Mouse (Mus musculus): ENCODE measurements around the gene Rgs9. TPM values are rescaled to one million over a fixed set of nuclear protein-coding genes. Genes with fewer than 3 reads are reported as not detected.

Rgs9 gene
- polyA plus RNA-seq, 1 experiment from 2014 or later: 4.7 TPM

- Histone ChIP-seq H3K4me2 (ENCODE audit: low read length) (no peak overlapping the region), H3K36me3 (ENCODE audit: control insufficient read depth, insufficient read depth, low read length) (no peaks in the 10 kb centered on the region), H3K27ac (ENCODE audit: low read depth) (no peak overlapping the region), H3K27me3 (replicated peaks; ENCODE audit: control insufficient read depth, insufficient read depth, low read length) (no peaks in the 10 kb centered on the region), H3K4me1 (replicated peaks; ENCODE audit: control insufficient read depth, insufficient read depth, low read length) (peaks cover 3% of the 10 kb centered on the region), H3K9me3 (ENCODE audit: control insufficient read depth, low read length) (no peaks in the 10 kb centered on the region), H3K9ac (ENCODE audit: low read length) (no peak overlapping the region), H3K4me3 (ENCODE audit: low read depth, low read length) (no peak overlapping the region)
- no peak for DNase-seq (ENCODE audit: low spot score)
- 89% methylated on average over 4 of the region's 4 CpGs for WGBS
- no peak for ATAC-seq (replicated peaks; ENCODE audit: low FRiP score, low TSS enrichment, low read depth)
These were observed 36.8 kb upstream of the Rgs9 start for GRCm38 (mm10) chr11:109334773-109335172.

- H3K27me3 ChIP-seq (replicated peaks; ENCODE audit: control insufficient read depth, insufficient read depth, low read length): no peaks in the 10 kb centered on the region
- ATAC-seq (replicated peaks; ENCODE audit: low FRiP score, low TSS enrichment, low read depth): no peak
- no peaks in the 10 kb centered on the region for H3K9me3 ChIP-seq (ENCODE audit: control insufficient read depth, low read length)
- no peak overlapping the region for H3K27ac ChIP-seq (ENCODE audit: low read depth)
- H3K9ac ChIP-seq (ENCODE audit: low read length): no peak overlapping the region
- DNase-seq (ENCODE audit: low spot score): peak; percentile 45
- WGBS: 73% methylated on average over 6 of the region's 6 CpGs
- H3K36me3 ChIP-seq (ENCODE audit: control insufficient read depth, insufficient read depth, low read length): no peaks in the 10 kb centered on the region
- H3K4me3 ChIP-seq (ENCODE audit: low read depth, low read length): no peak overlapping the region
- peaks cover 3% of the 10 kb centered on the region for H3K4me1 ChIP-seq (replicated peaks; ENCODE audit: control insufficient read depth, insufficient read depth, low read length)
- no peak overlapping the region for H3K4me2 ChIP-seq (ENCODE audit: low read length)
These were observed 34.8 kb upstream of the Rgs9 start for GRCm38 (mm10) chr11:109332722-109333121.

- no peaks in the 10 kb centered on the region for H3K36me3 ChIP-seq (ENCODE audit: control insufficient read depth, insufficient read depth, low read length)
These were observed 33.5 kb upstream of the Rgs9 start for GRCm38 (mm10) chr11:109331424-109331824.

GRCm38 (mm10) chr11:109330706-109331393 lies 32.9 kb upstream of the Rgs9 start:
- Histone ChIP-seq H3K4me2 (ENCODE audit: low read length) (peak overlapping the region; percentile 47), H3K4me3 (ENCODE audit: low read depth, low read length) (no peak overlapping the region), H3K27ac (ENCODE audit: low read depth) (no peak overlapping the region), H3K36me3 (ENCODE audit: control insufficient read depth, insufficient read depth, low read length) (no peaks in the 10 kb centered on the region), H3K27me3 (replicated peaks; ENCODE audit: control insufficient read depth, insufficient read depth, low read length) (no peaks in the 10 kb centered on the region), H3K4me1 (replicated peaks; ENCODE audit: control insufficient read depth, insufficient read depth, low read length) (peaks cover 3% of the 10 kb centered on the region), H3K9ac (ENCODE audit: low read length) (no peak overlapping the region), H3K9me3 (ENCODE audit: control insufficient read depth, low read length) (no peaks in the 10 kb centered on the region)
- DNase-seq (ENCODE audit: low spot score) (peak; percentile 54), ATAC-seq (replicated peaks; ENCODE audit: low FRiP score, low TSS enrichment, low read depth) (peak; percentile 60)
- 32% methylated on average over 17 of the region's 17 CpGs for WGBS

More at GRCm38 (mm10) chr11:109331424-109331824, 33.5 kb upstream of the Rgs9 start:
- 3% methylated on average over 6 of the region's 6 CpGs for WGBS
- ATAC-seq (replicated peaks; ENCODE audit: low FRiP score, low TSS enrichment, low read depth) (peak; percentile 90), DNase-seq (ENCODE audit: low spot score) (peak; percentile 96)
- Histone ChIP-seq H3K4me3 (ENCODE audit: low read depth, low read length) (peak overlapping the region; percentile 32), H3K4me1 (replicated peaks; ENCODE audit: control insufficient read depth, insufficient read depth, low read length) (peaks cover 3% of the 10 kb centered on the region), H3K27me3 (replicated peaks; ENCODE audit: control insufficient read depth, insufficient read depth, low read length) (no peaks in the 10 kb centered on the region), H3K4me2 (ENCODE audit: low read length) (peak overlapping the region; percentile 47), H3K27ac (ENCODE audit: low read depth) (no peak overlapping the region), H3K9me3 (ENCODE audit: control insufficient read depth, low read length) (no peaks in the 10 kb centered on the region), H3K9ac (ENCODE audit: low read length) (no peak overlapping the region)

GRCm38 (mm10) chr11:109329331-109329730 lies 31.4 kb upstream of the Rgs9 start:
- Histone ChIP-seq H3K9ac (ENCODE audit: low read length) (no peak overlapping the region), H3K4me1 (replicated peaks; ENCODE audit: control insufficient read depth, insufficient read depth, low read length) (peaks cover 3% of the 10 kb centered on the region), H3K4me3 (ENCODE audit: low read depth, low read length) (no peak overlapping the region), H3K27ac (ENCODE audit: low read depth) (no peak overlapping the region), H3K4me2 (ENCODE audit: low read length) (no peak overlapping the region), H3K36me3 (ENCODE audit: control insufficient read depth, insufficient read depth, low read length) (no peaks in the 10 kb centered on the region), H3K9me3 (ENCODE audit: control insufficient read depth, low read length) (no peaks in the 10 kb centered on the region), H3K27me3 (replicated peaks; ENCODE audit: control insufficient read depth, insufficient read depth, low read length) (no peaks in the 10 kb centered on the region)
- no peak for DNase-seq (ENCODE audit: low spot score)
- no peak for ATAC-seq (replicated peaks; ENCODE audit: low FRiP score, low TSS enrichment, low read depth)
- whole genome bisulfite sequencing: 56% methylated on average over 4 of the region's 4 CpGs

- H3K9me3 ChIP-seq (ENCODE audit: control insufficient read depth, low read length): no peaks in the 10 kb centered on the region
- H3K4me1 ChIP-seq (replicated peaks; ENCODE audit: control insufficient read depth, insufficient read depth, low read length): peaks cover 3% of the 10 kb centered on the region
- 85% methylated on average over 10 of the region's 10 CpGs for WGBS
- H3K4me2 ChIP-seq (ENCODE audit: low read length): no peak overlapping the region
- no peak overlapping the region for H3K9ac ChIP-seq (ENCODE audit: low read length)
- no peak for ATAC-seq (replicated peaks; ENCODE audit: low FRiP score, low TSS enrichment, low read depth)
- no peak for DNase-seq (ENCODE audit: low spot score)
- H3K27me3 ChIP-seq (replicated peaks; ENCODE audit: control insufficient read depth, insufficient read depth, low read length): no peaks in the 10 kb centered on the region
- H3K36me3 ChIP-seq (ENCODE audit: control insufficient read depth, insufficient read depth, low read length): no peaks in the 10 kb centered on the region
- no peak overlapping the region for H3K27ac ChIP-seq (ENCODE audit: low read depth)
- no peak overlapping the region for H3K4me3 ChIP-seq (ENCODE audit: low read depth, low read length)
These were observed 30.0 kb upstream of the Rgs9 start for GRCm38 (mm10) chr11:109327952-109328351.

- ATAC-seq (replicated peaks; ENCODE audit: low FRiP score, low TSS enrichment, low read depth): no peak
- Histone ChIP-seq H3K4me2 (ENCODE audit: low read length) (no peak overlapping the region), H3K4me1 (replicated peaks; ENCODE audit: control insufficient read depth, insufficient read depth, low read length) (peaks cover 3% of the 10 kb centered on the region), H3K9me3 (ENCODE audit: control insufficient read depth, low read length) (no peaks in the 10 kb centered on the region), H3K9ac (ENCODE audit: low read length) (no peak overlapping the region), H3K27me3 (replicated peaks; ENCODE audit: control insufficient read depth, insufficient read depth, low read length) (no peaks in the 10 kb centered on the region), H3K4me3 (ENCODE audit: low read depth, low read length) (no peak overlapping the region), H3K27ac (ENCODE audit: low read depth) (no peak overlapping the region), H3K36me3 (ENCODE audit: control insufficient read depth, insufficient read depth, low read length) (no peaks in the 10 kb centered on the region)
- no peak for DNase-seq (ENCODE audit: low spot score)
- 41% methylated on average over 3 of the region's 3 CpGs for WGBS
These were observed 29.5 kb upstream of the Rgs9 start for GRCm38 (mm10) chr11:109327381-109327780.

GRCm38 (mm10) chr11:109326270-109326669 lies 28.3 kb upstream of the Rgs9 start:
- ATAC-seq (replicated peaks; ENCODE audit: low FRiP score, low TSS enrichment, low read depth) (no peak), DNase-seq (ENCODE audit: low spot score) (no peak)
- H3K4me1 ChIP-seq (replicated peaks; ENCODE audit: control insufficient read depth, insufficient read depth, low read length): peaks cover 3% of the 10 kb centered on the region
- H3K4me3 ChIP-seq (ENCODE audit: low read depth, low read length): no peak overlapping the region
- no peaks in the 10 kb centered on the region for H3K36me3 ChIP-seq (ENCODE audit: control insufficient read depth, insufficient read depth, low read length)
- no peaks in the 10 kb centered on the region for H3K9me3 ChIP-seq (ENCODE audit: control insufficient read depth, low read length)
- no peaks in the 10 kb centered on the region for H3K27me3 ChIP-seq (replicated peaks; ENCODE audit: control insufficient read depth, insufficient read depth, low read length)
- no peak overlapping the region for H3K27ac ChIP-seq (ENCODE audit: low read depth)
- WGBS: 56% methylated on average over 13 of the region's 13 CpGs
- H3K9ac ChIP-seq (ENCODE audit: low read length): no peak overlapping the region
- H3K4me2 ChIP-seq (ENCODE audit: low read length): no peak overlapping the region

- no peaks in the 10 kb centered on the region for H3K36me3 ChIP-seq (ENCODE audit: control insufficient read depth, insufficient read depth, low read length)
- DNase-seq (ENCODE audit: low spot score): no peak
- H3K9me3 ChIP-seq (ENCODE audit: control insufficient read depth, low read length): no peaks in the 10 kb centered on the region
- H3K27ac ChIP-seq (ENCODE audit: low read depth): peak overlapping the region; percentile 43; the same call in 1 of the 2 replicates
- WGBS: 36% methylated on average over 8 of the region's 8 CpGs
- no peak overlapping the region for H3K9ac ChIP-seq (ENCODE audit: low read length)
- no peaks in the 10 kb centered on the region for H3K4me1 ChIP-seq (replicated peaks; ENCODE audit: control insufficient read depth, insufficient read depth, low read length)
- no peak overlapping the region for H3K4me3 ChIP-seq (ENCODE audit: low read depth, low read length)
- no peaks in the 10 kb centered on the region for H3K27me3 ChIP-seq (replicated peaks; ENCODE audit: control insufficient read depth, insufficient read depth, low read length)
- ATAC-seq (replicated peaks; ENCODE audit: low FRiP score, low TSS enrichment, low read depth): no peak
- no peak overlapping the region for H3K4me2 ChIP-seq (ENCODE audit: low read length)
These were observed 22.5 kb upstream of the Rgs9 start for GRCm38 (mm10) chr11:109320361-109320933.

All from intestine, embryonic 14.5 days (tissue).